25 mouse cellular contexts compared by ENCODE assay signal in genomic region chr13:84365503-84365902, GRCm38 (mm10).
"Had no signal": no experiment of that assay in that cellular context is flagged by ENCODE, and none has a peak within 500 bp of the region (broad histone marks: within the 10 kb centered on the region; RNA-seq: fewer than 3 reads in every experiment).

No protein-coding gene starts in this region.

- H3K4me3 ChIP-seq: embryonic facial prominence, embryonic 10.5 days; embryonic facial prominence, embryonic 12.5 days; embryonic facial prominence, embryonic 13.5 days; embryonic facial prominence, embryonic 15.5 days; erythroblast, embryonic 14.5 days; forebrain, embryonic 10.5 days; forebrain, embryonic 12.5 days; forebrain, embryonic 13.5 days; forebrain, embryonic 15.5 days; gastrocnemius, adult 2 months; heart, adult 2 months; heart, embryonic 10.5 days had no signal

- H3K9ac ChIP-seq: embryonic facial prominence, embryonic 12.5 days; embryonic facial prominence, embryonic 13.5 days; embryonic facial prominence, embryonic 15.5 days; forebrain, embryonic 12.5 days; forebrain, embryonic 13.5 days; forebrain, embryonic 15.5 days; forebrain, postnatal 0 days had no signal

- DNase-seq: cerebellum, adult 9-11 months; cerebellum, postnatal 10 days; cerebellum, postnatal 14 days; cerebellum, postnatal 25 days; cerebellum, postnatal 36 days; embryo, embryonic 11 days; forebrain, postnatal 0 days; gastrocnemius, adult 2 months; gastrocnemius, postnatal 10 days; gastrocnemius, postnatal 14 days; gastrocnemius, postnatal 25 days; gastrocnemius, postnatal 36 days; heart, adult 11 months; heart, adult 18-20 months; heart, adult 2 months had no signal

- H3K27ac ChIP-seq: embryonic facial prominence, embryonic 10.5 days; embryonic facial prominence, embryonic 12.5 days; embryonic facial prominence, embryonic 13.5 days; embryonic facial prominence, embryonic 15.5 days; forebrain, embryonic 10.5 days; forebrain, embryonic 12.5 days; forebrain, embryonic 13.5 days; forebrain, embryonic 15.5 days; gastrocnemius, adult 2 months; heart, adult 2 months; heart, embryonic 10.5 days had no signal

- H3K4me1 ChIP-seq: embryonic facial prominence, embryonic 10.5 days; embryonic facial prominence, embryonic 12.5 days; embryonic facial prominence, embryonic 13.5 days; embryonic facial prominence, embryonic 15.5 days; forebrain, embryonic 10.5 days; forebrain, embryonic 12.5 days; forebrain, embryonic 13.5 days; forebrain, embryonic 15.5 days; heart, embryonic 10.5 days had no signal

- H3K36me3 ChIP-seq: embryonic facial prominence, embryonic 10.5 days; embryonic facial prominence, embryonic 12.5 days; embryonic facial prominence, embryonic 13.5 days; embryonic facial prominence, embryonic 15.5 days; forebrain, embryonic 10.5 days; forebrain, embryonic 12.5 days; forebrain, embryonic 15.5 days; heart, embryonic 10.5 days had no signal

- H3K9me3 ChIP-seq: embryonic facial prominence, embryonic 10.5 days; embryonic facial prominence, embryonic 12.5 days; embryonic facial prominence, embryonic 13.5 days; embryonic facial prominence, embryonic 15.5 days; forebrain, embryonic 10.5 days; forebrain, embryonic 15.5 days; heart, embryonic 10.5 days had no signal
